Mouse (Mus musculus) central nervous system, embryonic 18 days (tissue): ENCODE measurements around the gene Vmn1r235. TPM values are rescaled to one million over a fixed set of nuclear protein-coding genes. Genes with fewer than 3 reads are reported as not detected.

Experiments
- polyA plus RNA-seq: library from polyadenylated mRNA; depleted of rRNA; stranded (reverse); fragments of >200 nt; gene quantifications from 2 replicates; pipeline ENCODE4 v1.2.3, GENCODE M21; 2012; rRNA removed

Gene Vmn1r235
- polyA plus RNA-seq, result not detected in 2 replicates

DNA sequence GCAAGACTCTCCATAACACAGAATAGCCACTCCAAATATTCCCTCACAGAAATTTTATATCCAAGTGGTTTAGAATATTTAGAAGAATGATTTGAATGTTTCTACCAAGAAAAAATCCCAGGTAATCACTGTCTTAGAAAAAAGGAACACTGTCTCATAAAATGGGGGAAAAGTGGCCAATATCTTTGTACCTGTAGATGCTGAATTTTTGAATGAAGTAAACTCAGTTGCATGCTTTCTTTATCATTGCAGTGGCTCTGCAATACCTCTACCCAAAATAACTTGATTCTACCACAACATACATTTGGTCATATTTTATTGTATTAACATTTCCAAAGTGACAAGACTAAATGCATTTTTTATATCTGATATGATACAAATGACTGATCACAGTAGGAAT lies at the start of gene Vmn1r235:
Gene Vmn1r235 (plus strand): TSS at position 301 of the 400 bp plus-strand sequence.

DNA sequence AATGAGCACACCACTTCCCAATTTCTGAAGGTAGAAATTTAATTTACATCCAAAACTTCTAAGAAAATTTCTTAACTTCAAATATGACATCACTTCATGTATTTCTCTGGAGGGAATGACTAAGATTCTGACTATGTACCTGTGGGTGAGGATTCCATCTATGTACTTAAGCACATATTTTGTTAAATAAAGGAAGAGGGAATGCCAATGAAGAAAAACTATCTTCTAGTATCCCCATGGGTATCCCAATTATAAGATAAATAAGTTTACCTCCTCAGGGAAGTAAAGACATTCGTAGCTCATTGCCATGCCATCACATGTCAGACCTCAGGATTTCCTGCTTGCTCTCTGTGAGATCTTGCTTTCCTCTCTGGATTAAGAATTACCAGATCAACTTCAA lies 30.4 kb upstream of the Vmn1r235 start, which contains the start of gene Vmn1r234:
Gene Vmn1r234 (plus strand): TSS at position 301 of the 400 bp plus-strand sequence.

DNA sequence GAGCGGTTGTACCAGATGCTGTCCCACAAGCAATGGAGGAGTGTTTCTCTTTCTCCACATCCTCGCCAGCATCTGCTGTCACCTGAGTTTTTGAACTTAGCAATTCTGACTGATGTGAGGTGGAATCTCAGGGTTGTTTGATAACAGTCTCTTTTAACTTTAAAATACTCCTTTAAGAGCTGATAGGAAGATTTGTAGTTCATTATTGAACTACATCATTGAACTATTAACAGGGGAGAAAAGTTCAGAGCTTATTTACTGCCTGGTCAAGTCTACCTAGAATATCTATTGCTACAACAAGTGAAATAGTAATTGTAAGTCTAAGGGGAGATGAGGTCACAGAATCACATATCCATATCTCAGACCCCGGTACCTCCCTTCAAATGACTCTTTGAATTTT lies 26.4 kb downstream of the Vmn1r235 start, which contains the start of gene Vmn1r236:
Gene Vmn1r236 (plus strand): TSS at position 301 of the 400 bp plus-strand sequence.

DNA sequence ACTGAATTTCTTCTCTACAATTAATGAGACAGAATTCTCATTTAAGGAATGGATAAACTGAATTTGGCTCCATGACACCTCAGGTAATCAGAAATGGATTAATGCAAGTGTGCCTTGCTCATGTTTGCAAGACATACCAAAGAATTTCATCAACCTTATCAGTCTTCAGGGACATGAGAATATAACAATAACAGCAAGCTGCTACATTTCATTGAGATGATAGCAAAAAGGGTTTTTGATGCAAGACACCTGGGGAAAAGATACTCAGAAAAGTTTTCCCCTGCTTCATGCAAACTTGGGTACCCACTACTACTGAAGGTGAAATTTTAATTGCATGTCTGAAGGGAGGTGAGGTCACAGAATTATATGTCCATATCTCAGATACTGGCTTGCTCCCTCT lies 55.4 kb downstream of the Vmn1r235 start, which contains the start of gene Vmn1r237:
Gene Vmn1r237 (plus strand): TSS at position 301 of the 400 bp plus-strand sequence.

Other genes with a start within 250 kb of the Vmn1r235 start
- gene Zfp160, start 247.5 kb upstream of the Vmn1r235 start, polyA plus RNA-seq, result 22.2 and 25.7 TPM in 2 replicates
- not detected in 2 replicates for gene Vmn1r234, start 30.3 kb upstream of the Vmn1r235 start, polyA plus RNA-seq
- gene Vmn1r236, start 26.5 kb downstream of the Vmn1r235 start, polyA plus RNA-seq, result not detected in 2 replicates
- gene Vmn1r237, start 55.5 kb downstream of the Vmn1r235 start, polyA plus RNA-seq, result not detected in 2 replicates
- gene Zfp677, start 127.3 kb downstream of the Vmn1r235 start, polyA plus RNA-seq, result 3.3 and 3.6 TPM in 2 replicates
- 3.5 and 4.6 TPM in 2 replicates for gene Zfp54, start 166.8 kb downstream of the Vmn1r235 start, polyA plus RNA-seq
- 5.3 and 5.6 TPM in 2 replicates for gene Zfp51, start 194.0 kb downstream of the Vmn1r235 start, polyA plus RNA-seq
- 5.2 and 5.9 TPM in 2 replicates for gene Zfp53, start 232.6 kb downstream of the Vmn1r235 start, polyA plus RNA-seq